Mouse (Mus musculus) layer of hippocampus, postnatal 10 days (tissue): ENCODE data around the gene Gspt1. TPM values are rescaled to one million over a fixed set of nuclear protein-coding genes. Genes with fewer than 3 reads are reported as not detected.
"Not testable (repeated sequence)": the region's sequence is repeated elsewhere in the genome, so short reads cannot be mapped to it uniquely, and the experiment has no call there.

Experiments
- DNase-seq, 2 experiments: peaks; one replicate each; pipeline ENCODE4 v3.0.0; 2021; ENCODE audit warnings: low spot score in 2 of 2
- long read RNA-seq: library from polyadenylated mRNA; stranded (forward); transcript quantifications from one replicate; pipeline ENCODE4 v2.0.0, GENCODE M21; 2023
- total RNA-seq, 2 experiments: library from RNA; stranded (reverse); gene quantifications; 2 replicates each; pipeline ENCODE4 v1.2.3; 2021

Gspt1 gene
- 100 to 1,000 TPM; 101 to 107 TPM for total RNA-seq
- long read RNA-seq, transcript Gspt1-205 (15 exons, 3,716 nt), result minor isoform, 16 of 37 reads
- long read RNA-seq, transcript Gspt1-201 (15 exons, 2,898 nt), result major isoform, 17 of 37 reads
- long read RNA-seq, partial matches to known transcripts, result 2 of 37 reads
- long read RNA-seq, other reads (novel, unspliced or antisense), result 1 of 37 reads

GRCm38 (mm10) chr16:11253898-11254722 lies at the start of gene Gspt1:
Gspt1 (minus strand) TSS chr16:11254325.
- DNase-seq, result peak; percentile 97 to 98

- no peak for DNase-seq
Observed at GRCm38 (mm10) chr16:11303741-11304140, 49.6 kb upstream of the Gspt1 start.

- DNase-seq, result peak; percentile 14 to 17
Observed at GRCm38 (mm10) chr16:11297700-11298099, 43.6 kb upstream of the Gspt1 start.

GRCm38 (mm10) chr16:11295583-11295982 lies 41.5 kb upstream of the Gspt1 start:
- DNase-seq, result not testable (repeated sequence)

- DNase-seq, result not testable (repeated sequence)
Observed at GRCm38 (mm10) chr16:11288873-11289272, 34.7 kb upstream of the Gspt1 start.

- no peak for DNase-seq
Observed at GRCm38 (mm10) chr16:11285949-11286348, 31.8 kb upstream of the Gspt1 start.

GRCm38 (mm10) chr16:11284881-11285280 lies 30.8 kb upstream of the Gspt1 start:
- no peak for DNase-seq

GRCm38 (mm10) chr16:11282655-11283232 lies 28.6 kb upstream of the Gspt1 start:
- DNase-seq, result peak; percentile 19 to 20

- no peak for DNase-seq
Observed at GRCm38 (mm10) chr16:11278778-11279177, 24.7 kb upstream of the Gspt1 start.

- DNase-seq, result no peak
Observed at GRCm38 (mm10) chr16:11276888-11277287, 22.8 kb upstream of the Gspt1 start.

GRCm38 (mm10) chr16:11271073-11271472 lies 16.9 kb upstream of the Gspt1 start:
- no peak for DNase-seq

GRCm38 (mm10) chr16:11270642-11271041 lies 16.5 kb upstream of the Gspt1 start:
- no peak for DNase-seq

- no peak for DNase-seq
Observed at GRCm38 (mm10) chr16:11269808-11270207, 15.7 kb upstream of the Gspt1 start.

GRCm38 (mm10) chr16:11266556-11266955 lies 12.4 kb upstream of the Gspt1 start:
- no peak for DNase-seq

- DNase-seq, result no peak
Observed at GRCm38 (mm10) chr16:11263266-11263665, 9.1 kb upstream of the Gspt1 start.

- no peak for DNase-seq
Observed at GRCm38 (mm10) chr16:11254723-11255164, 619 bp upstream of the Gspt1 start.

- peak; percentile 55 to 60 for DNase-seq
Observed at GRCm38 (mm10) chr16:11253065-11253831, 877 bp downstream of the Gspt1 start.

GRCm38 (mm10) chr16:11247791-11248190 lies 6.3 kb downstream of the Gspt1 start:
- no peak for DNase-seq

GRCm38 (mm10) chr16:11245767-11246166 lies 8.4 kb downstream of the Gspt1 start:
- no peak for DNase-seq

- DNase-seq, result no peak
Observed at GRCm38 (mm10) chr16:11242401-11242800, 11.7 kb downstream of the Gspt1 start.

GRCm38 (mm10) chr16:11217801-11218200 lies 36.3 kb downstream of the Gspt1 start:
- no peak for DNase-seq
